Mouse (Mus musculus): ENCODE results near the gene Fga. TPM values are rescaled to one million over a fixed set of nuclear protein-coding genes. Genes with fewer than 3 reads are reported as not detected.

The Fga gene
- 1.3 and 1.9 TPM in 2 replicates for polyA plus RNA-seq (2015; fragmentation: Nextera tagmentation; extraction: Ambion mirVana)

GRCm38 (mm10) chr3:83025475-83026301 lies at the start of gene Fga:
TSS of gene Fga (plus strand) at chr3:83026076.

GRCm38 (mm10) chr3:83007557-83007956 lies 18.3 kb upstream of the Fga start, which contains the start of gene Fgg:
TSS of gene Fgg (plus strand) at chr3:83007724.

GRCm38 (mm10) chr3:83049680-83050079 lies 23.8 kb downstream of the Fga start, which contains the start of gene Fgb:
TSS of gene Fgb (minus strand) at chr3:83049863.

GRCm38 (mm10) chr3:83055281-83056038 lies 29.6 kb downstream of the Fga start, which contains the start of gene Plrg1:
TSS of gene Plrg1 (plus strand) at chr3:83055522.

Other genes with a start within 250 kb of the Fga start
- gene Rbm46, start 149.6 kb upstream of the Fga start, polyA plus RNA-seq (2015; fragmentation: Nextera tagmentation; extraction: Ambion mirVana): 1.9 TPM in 2 replicates
- 0.05 TPM in 1 of 2 replicates, not detected in the other for gene Lrat, start 122.1 kb upstream of the Fga start, polyA plus RNA-seq (2015; fragmentation: Nextera tagmentation; extraction: Ambion mirVana)
- gene Fgg, start 18.4 kb upstream of the Fga start, polyA plus RNA-seq (2015; fragmentation: Nextera tagmentation; extraction: Ambion mirVana): 1.6 and 2.5 TPM in 2 replicates
- gene Fgb, start 23.8 kb downstream of the Fga start, polyA plus RNA-seq (2015; fragmentation: Nextera tagmentation; extraction: Ambion mirVana): 0.89 and 1.2 TPM in 2 replicates
- 40.0 and 40.9 TPM in 2 replicates for gene Plrg1, start 29.4 kb downstream of the Fga start, polyA plus RNA-seq (2015; fragmentation: Nextera tagmentation; extraction: Ambion mirVana)
- 0.72 and 0.87 TPM in 2 replicates for gene Dchs2, start 101.9 kb downstream of the Fga start, polyA plus RNA-seq (2015; fragmentation: Nextera tagmentation; extraction: Ambion mirVana)

Data from skeletal muscle tissue, postnatal 0 days (tissue).